Mouse (Mus musculus): ENCODE results near the gene Cnnm2. TPM values are rescaled to one million over a fixed set of nuclear protein-coding genes. Genes with fewer than 3 reads are reported as not detected.
A peak's percentile ranks its signal among the peaks of the same experiment; 100 is the strongest.

Gene Cnnm2
- total RNA-seq, 4 experiments from 2014 or later = 27.6 to 45.6 (median 37.6) TPM

GRCm38 (mm10) chr19:46799903-46800583 lies 38.6 kb downstream of the Cnnm2 start:
- DNase-seq = peak; percentile 45

GRCm38 (mm10) chr19:46801492-46801891 lies 40.1 kb downstream of the Cnnm2 start:
- no peak for DNase-seq

GRCm38 (mm10) chr19:46802306-46802705 lies 40.9 kb downstream of the Cnnm2 start:
- no peak for DNase-seq

GRCm38 (mm10) chr19:46803732-46804131 lies 42.3 kb downstream of the Cnnm2 start:
- no peak for DNase-seq

- peak; percentile 53 for DNase-seq
These were observed 43.4 kb downstream of the Cnnm2 start for GRCm38 (mm10) chr19:46804751-46805150.

GRCm38 (mm10) chr19:46805933-46806688 lies 44.7 kb downstream of the Cnnm2 start:
- DNase-seq = no peak

GRCm38 (mm10) chr19:46808261-46808660 lies 46.9 kb downstream of the Cnnm2 start:
- peak; percentile 45 for DNase-seq

GRCm38 (mm10) chr19:46809031-46809430 lies 47.6 kb downstream of the Cnnm2 start:
- no peak for DNase-seq

- no peak for DNase-seq
These were observed 57.9 kb downstream of the Cnnm2 start for GRCm38 (mm10) chr19:46819276-46819675.

- DNase-seq = no peak
These were observed 61.1 kb downstream of the Cnnm2 start for GRCm38 (mm10) chr19:46822491-46822890.

- no peak for DNase-seq
These were observed 62.4 kb downstream of the Cnnm2 start for GRCm38 (mm10) chr19:46823759-46824158.

GRCm38 (mm10) chr19:46824867-46825266 lies 63.5 kb downstream of the Cnnm2 start:
- no peak for DNase-seq

- DNase-seq = no peak
These were observed 66.3 kb downstream of the Cnnm2 start for GRCm38 (mm10) chr19:46827654-46828165.

GRCm38 (mm10) chr19:46828961-46829360 lies 67.6 kb downstream of the Cnnm2 start:
- DNase-seq = peak; percentile 85

- no peak for DNase-seq
These were observed 70.0 kb downstream of the Cnnm2 start for GRCm38 (mm10) chr19:46831381-46831780.

GRCm38 (mm10) chr19:46834301-46834700 lies 72.9 kb downstream of the Cnnm2 start:
- DNase-seq = no peak

GRCm38 (mm10) chr19:46835339-46835738 lies 73.9 kb downstream of the Cnnm2 start:
- DNase-seq = no peak

GRCm38 (mm10) chr19:46836085-46836484 lies 74.7 kb downstream of the Cnnm2 start:
- no peak for DNase-seq

GRCm38 (mm10) chr19:46837290-46838079 lies 76.1 kb downstream of the Cnnm2 start:
- no peak for DNase-seq

GRCm38 (mm10) chr19:46841016-46841415 lies 79.6 kb downstream of the Cnnm2 start:
- peak; percentile 30 for DNase-seq

- DNase-seq = no peak
These were observed 81.6 kb downstream of the Cnnm2 start for GRCm38 (mm10) chr19:46843030-46843429.

GRCm38 (mm10) chr19:46846056-46846455 lies 84.7 kb downstream of the Cnnm2 start:
- no peak for DNase-seq

GRCm38 (mm10) chr19:46846459-46846858 lies 85.1 kb downstream of the Cnnm2 start:
- DNase-seq = no peak
